Mouse (Mus musculus): ENCODE measurements around the gene Rapgef2. TPM values are rescaled to one million over a fixed set of nuclear protein-coding genes. Genes with fewer than 3 reads are reported as not detected.
A peak's percentile ranks its signal among the peaks of the same experiment; 100 is the strongest.

Rapgef2 gene
- polyA plus RNA-seq, 1 experiment from 2014 or later, result 4.4 TPM

GRCm38 (mm10) chr3:79224352-79224751 is 62.0 kb downstream of the Rapgef2 start:
- Histone ChIP-seq H3K4me3 (no peak overlapping the region), H3K27ac (no peak overlapping the region), H3K27me3 (ENCODE audit: poor library complexity, severe bottlenecking) (no peaks in the 10 kb centered on the region), H3K36me3 (replicated peaks) (no peaks in the 10 kb centered on the region), H3K9me3 (no peaks in the 10 kb centered on the region), H3K4me1 (peaks cover 33% of the 10 kb centered on the region)
- no peak for DNase-seq (ENCODE audit: extremely low spot score, low spot score)
- WGBS, result 84% methylated on average over 7 of the region's 7 CpGs

DNA sequence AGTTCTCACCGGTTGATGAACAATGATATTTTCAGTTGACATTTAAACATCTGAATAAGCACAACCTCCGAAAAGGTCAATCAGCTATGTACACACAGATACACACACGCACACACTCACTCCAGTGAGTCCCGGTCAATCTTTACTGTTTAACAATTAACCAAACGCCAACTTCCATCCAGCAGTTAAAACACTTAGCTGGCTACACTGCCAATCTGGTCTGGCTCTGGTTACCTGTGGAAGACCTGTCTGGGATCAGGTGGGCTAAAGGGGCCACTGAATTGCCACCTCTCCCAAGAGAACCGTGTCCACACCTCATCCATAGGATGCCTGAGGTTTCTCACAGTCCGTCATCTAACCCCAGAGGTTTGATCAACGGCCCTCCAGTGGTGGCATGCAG is 63.0 kb downstream of the Rapgef2 start:
- peaks cover 42% of the 10 kb centered on the region for H3K4me1 ChIP-seq
- H3K4me3 ChIP-seq, result no peak overlapping the region
- DNase-seq (ENCODE audit: extremely low spot score, low spot score), result no peak
- WGBS, result 68% methylated on average over 8 of the region's 8 CpGs
- no peaks in the 10 kb centered on the region for H3K36me3 ChIP-seq (replicated peaks)
- no peaks in the 10 kb centered on the region for H3K9me3 ChIP-seq
- no peak overlapping the region for H3K27ac ChIP-seq
- no peaks in the 10 kb centered on the region for H3K27me3 ChIP-seq (ENCODE audit: poor library complexity, severe bottlenecking)

DNA sequence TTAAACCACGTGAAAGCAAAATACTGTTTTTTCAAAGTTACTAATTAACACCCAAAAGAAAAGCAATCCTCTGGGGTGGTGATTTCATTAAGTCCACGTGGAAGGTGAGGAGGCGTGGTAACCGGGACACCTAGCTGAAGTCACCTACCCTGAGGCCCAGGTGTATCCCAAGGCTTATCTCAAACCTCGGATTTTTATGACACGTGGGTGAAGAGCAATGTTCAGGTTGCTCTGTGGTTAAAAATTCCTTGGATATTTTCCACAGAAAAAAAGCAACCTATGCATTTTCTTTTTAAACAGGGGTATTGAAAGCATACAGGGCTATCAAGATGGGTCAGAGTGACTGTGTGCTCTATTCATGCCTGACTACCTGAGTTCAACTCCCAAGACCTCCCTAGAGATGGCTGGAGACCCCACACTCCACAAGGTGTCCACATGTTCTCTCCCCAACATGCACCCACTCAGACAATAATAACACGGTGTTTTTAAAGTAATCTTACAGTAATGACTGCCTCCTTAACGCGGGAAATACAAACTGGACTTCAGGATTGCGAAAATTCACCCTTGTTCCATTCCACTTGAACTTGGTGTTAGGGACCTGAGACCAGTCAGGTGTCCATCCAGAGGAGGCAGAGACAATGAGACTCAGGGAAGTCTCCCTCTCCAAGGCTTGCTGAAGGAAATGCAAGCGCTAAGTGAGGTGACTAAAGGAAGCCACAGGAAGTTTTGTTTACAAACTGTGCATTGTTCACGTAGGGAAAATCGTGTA is 63.9 kb downstream of the Rapgef2 start:
- Histone ChIP-seq H3K36me3 (replicated peaks) (no peaks in the 10 kb centered on the region), H3K27me3 (ENCODE audit: poor library complexity, severe bottlenecking) (no peaks in the 10 kb centered on the region), H3K4me1 (peaks cover 50% of the 10 kb centered on the region), H3K4me3 (no peak overlapping the region), H3K9me3 (no peaks in the 10 kb centered on the region), H3K27ac (no peak overlapping the region)
- 54% methylated on average over 13 of the region's 13 CpGs for WGBS
- DNase-seq (ENCODE audit: extremely low spot score, low spot score), result no peak

GRCm38 (mm10) chr3:79221296-79222191 is 64.8 kb downstream of the Rapgef2 start:
- no peak overlapping the region for H3K4me3 ChIP-seq
- H3K27me3 ChIP-seq (ENCODE audit: poor library complexity, severe bottlenecking), result no peaks in the 10 kb centered on the region
- DNase-seq (ENCODE audit: extremely low spot score, low spot score), result peak; percentile 49
- H3K27ac ChIP-seq, result peak overlapping the region; percentile 11; the same call in 1 of the 2 replicates
- no peaks in the 10 kb centered on the region for H3K9me3 ChIP-seq
- H3K36me3 ChIP-seq (replicated peaks), result no peaks in the 10 kb centered on the region
- H3K4me1 ChIP-seq, result peaks cover 50% of the 10 kb centered on the region
- WGBS, result 42% methylated on average over 9 of the region's 9 CpGs

DNA sequence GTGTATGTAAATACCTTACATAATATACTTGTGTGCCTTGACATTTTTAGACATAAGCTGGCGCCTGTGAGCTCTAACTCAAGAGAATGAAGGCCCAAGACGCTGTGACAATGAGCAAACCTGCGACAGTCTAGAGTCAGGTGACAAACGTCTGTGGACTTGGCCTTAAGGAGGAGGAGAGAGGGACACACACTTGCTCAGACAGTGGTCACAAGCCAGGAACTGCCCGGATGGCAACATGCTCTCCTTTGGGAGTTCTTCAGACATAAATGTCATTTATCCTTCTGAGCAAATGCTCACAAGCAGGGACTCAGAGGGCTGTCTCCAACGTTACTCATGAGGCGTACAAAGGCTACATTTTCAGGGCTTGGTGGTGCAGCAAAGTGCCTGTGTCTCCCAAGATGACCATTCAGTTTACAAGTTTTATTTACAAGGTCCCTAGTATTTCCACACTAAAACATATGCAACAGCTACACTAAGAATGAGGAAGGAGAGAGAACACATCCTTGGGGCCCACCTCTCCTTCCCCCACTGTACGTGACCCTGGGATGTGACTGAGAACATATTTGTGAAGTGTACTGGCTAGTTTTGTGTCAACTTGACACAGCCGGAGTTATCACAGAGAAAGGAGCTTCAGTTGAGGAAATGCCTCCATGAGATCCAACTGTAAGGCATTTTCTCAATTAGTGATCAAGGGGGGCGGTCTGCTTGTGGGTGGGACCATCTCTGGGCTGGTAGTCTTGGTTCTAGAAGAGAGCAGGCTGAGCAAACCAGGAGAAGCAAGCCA is 67.0 kb downstream of the Rapgef2 start:
- H3K4me1 ChIP-seq, result peaks cover 50% of the 10 kb centered on the region
- H3K27me3 ChIP-seq (ENCODE audit: poor library complexity, severe bottlenecking), result no peaks in the 10 kb centered on the region
- DNase-seq (ENCODE audit: extremely low spot score, low spot score), result no peak
- H3K9me3 ChIP-seq, result no peaks in the 10 kb centered on the region
- H3K27ac ChIP-seq, result peak overlapping the region; percentile 63
- no peaks in the 10 kb centered on the region for H3K36me3 ChIP-seq (replicated peaks)
- H3K4me3 ChIP-seq, result no peak overlapping the region
- WGBS, result 41% methylated on average over 10 of the region's 10 CpGs

GRCm38 (mm10) chr3:79218566-79219051 is 67.7 kb downstream of the Rapgef2 start:
- DNase-seq (ENCODE audit: extremely low spot score, low spot score), result peak; percentile 18
- no peaks in the 10 kb centered on the region for H3K27me3 ChIP-seq (ENCODE audit: poor library complexity, severe bottlenecking)
- H3K4me3 ChIP-seq, result no peak overlapping the region
- no peaks in the 10 kb centered on the region for H3K36me3 ChIP-seq (replicated peaks)
- peaks cover 47% of the 10 kb centered on the region for H3K4me1 ChIP-seq
- WGBS, result 10% methylated on average over 4 of the region's 4 CpGs
- H3K9me3 ChIP-seq, result no peaks in the 10 kb centered on the region
- H3K27ac ChIP-seq, result peak overlapping the region; percentile 63

- 79% methylated on average over 5 of the region's 5 CpGs for WGBS
These were observed 76.1 kb downstream of the Rapgef2 start for GRCm38 (mm10) chr3:79210243-79210642.

DNA sequence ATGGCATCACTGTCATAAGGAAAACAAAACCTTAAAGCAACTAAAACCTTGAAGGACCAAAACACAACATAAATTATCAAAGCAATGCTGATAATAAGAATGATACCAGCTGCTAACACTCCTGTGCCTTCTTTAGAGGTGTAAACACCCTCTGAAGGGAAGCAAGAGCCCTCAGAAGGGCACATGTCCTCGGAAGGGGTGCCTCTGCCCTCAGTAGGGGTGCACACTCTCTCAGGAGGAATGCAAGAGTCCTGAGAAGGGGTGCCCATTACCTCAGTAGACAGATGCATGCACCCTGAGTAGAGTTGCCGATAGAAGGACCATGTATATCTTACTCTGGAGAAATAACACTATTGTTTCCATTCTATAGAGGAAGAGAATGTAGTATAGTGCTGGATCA is 79.1 kb downstream of the Rapgef2 start:
- Histone ChIP-seq H3K4me3 (no peak overlapping the region), H3K27me3 (ENCODE audit: poor library complexity, severe bottlenecking) (no peaks in the 10 kb centered on the region), H3K9me3 (no peaks in the 10 kb centered on the region), H3K36me3 (replicated peaks) (peaks cover 7% of the 10 kb centered on the region; the same call in 1 of the 2 replicates), H3K27ac (no peak overlapping the region), H3K4me1 (peaks cover 11% of the 10 kb centered on the region)
- 88% methylated on average over 2 of the region's 2 CpGs for WGBS
- DNase-seq (ENCODE audit: extremely low spot score, low spot score), result no peak

More at GRCm38 (mm10) chr3:79210243-79210642, 76.1 kb downstream of the Rapgef2 start:
- Histone ChIP-seq H3K4me1 (no peaks in the 10 kb centered on the region), H3K9me3 (no peaks in the 10 kb centered on the region), H3K27me3 (ENCODE audit: poor library complexity, severe bottlenecking) (no peaks in the 10 kb centered on the region), H3K36me3 (replicated peaks) (peaks cover 7% of the 10 kb centered on the region; the same call in 1 of the 2 replicates), H3K4me3 (no peak overlapping the region), H3K27ac (no peak overlapping the region)
- no peak for DNase-seq (ENCODE audit: extremely low spot score, low spot score)

DNA sequence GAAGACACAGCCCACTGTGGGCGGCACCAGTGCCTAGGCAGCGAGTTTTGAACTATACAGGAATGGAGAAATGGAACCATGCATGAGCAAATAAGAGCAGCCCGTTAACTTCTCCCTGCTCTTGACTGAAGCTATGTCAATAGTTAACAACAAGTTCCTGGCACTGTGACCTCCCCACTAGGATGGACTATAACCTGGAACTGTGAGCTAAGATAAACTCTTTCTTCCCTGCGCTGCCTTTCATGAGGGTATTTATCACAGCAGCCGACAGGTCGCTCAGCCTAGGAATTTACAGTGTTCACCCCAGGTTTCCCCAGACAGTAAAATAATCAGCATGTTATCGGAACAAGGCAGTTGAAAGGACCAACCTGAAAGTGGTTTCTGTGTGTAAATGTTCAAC is 79.8 kb downstream of the Rapgef2 start:
- Histone ChIP-seq H3K4me1 (peaks cover 11% of the 10 kb centered on the region), H3K9me3 (no peaks in the 10 kb centered on the region), H3K27ac (no peak overlapping the region), H3K36me3 (replicated peaks) (peaks cover 7% of the 10 kb centered on the region; the same call in 1 of the 2 replicates), H3K27me3 (ENCODE audit: poor library complexity, severe bottlenecking) (no peaks in the 10 kb centered on the region), H3K4me3 (no peak overlapping the region)
- WGBS, result 99% methylated on average over 7 of the region's 7 CpGs
- DNase-seq (ENCODE audit: extremely low spot score, low spot score), result no peak

DNA sequence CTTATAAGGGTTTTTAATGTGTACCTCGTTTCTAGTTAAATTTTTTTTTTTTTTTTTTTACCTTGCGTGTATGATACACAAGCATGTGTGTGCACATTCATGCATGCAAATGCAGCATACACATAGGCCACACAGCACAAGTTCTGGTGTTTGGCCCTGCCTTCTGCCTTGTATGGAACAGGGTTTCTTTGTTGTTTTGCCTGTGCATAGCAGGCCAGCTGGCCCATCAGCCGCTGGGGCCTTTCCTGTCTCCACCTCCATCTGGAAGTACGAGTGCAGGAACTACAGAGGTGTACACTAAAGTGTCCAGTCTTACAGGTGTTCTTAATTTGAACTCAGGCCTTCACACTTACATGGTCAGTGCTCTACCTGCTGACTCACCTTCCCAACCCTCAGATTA is 80.3 kb downstream of the Rapgef2 start:
- no peak overlapping the region for H3K4me3 ChIP-seq
- WGBS, result 79% methylated on average over 4 of the region's 4 CpGs
- peaks cover 7% of the 10 kb centered on the region; the same call in 1 of the 2 replicates for H3K36me3 ChIP-seq (replicated peaks)
- H3K27ac ChIP-seq, result no peak overlapping the region
- no peaks in the 10 kb centered on the region for H3K27me3 ChIP-seq (ENCODE audit: poor library complexity, severe bottlenecking)
- no peaks in the 10 kb centered on the region for H3K9me3 ChIP-seq
- H3K4me1 ChIP-seq, result peaks cover 11% of the 10 kb centered on the region
- no peak for DNase-seq (ENCODE audit: extremely low spot score, low spot score)

- DNase-seq (ENCODE audit: extremely low spot score, low spot score), result no peak
- H3K4me1 ChIP-seq, result peaks cover 12% of the 10 kb centered on the region
- H3K36me3 ChIP-seq (replicated peaks), result peaks cover 7% of the 10 kb centered on the region; the same call in 1 of the 2 replicates
- H3K9me3 ChIP-seq, result no peaks in the 10 kb centered on the region
- no peaks in the 10 kb centered on the region for H3K27me3 ChIP-seq (ENCODE audit: poor library complexity, severe bottlenecking)
- no peak overlapping the region for H3K27ac ChIP-seq
- 45% methylated on average over 3 of the region's 3 CpGs for WGBS
- no peak overlapping the region for H3K4me3 ChIP-seq
These were observed 81.2 kb downstream of the Rapgef2 start for GRCm38 (mm10) chr3:79205112-79205511.

DNA sequence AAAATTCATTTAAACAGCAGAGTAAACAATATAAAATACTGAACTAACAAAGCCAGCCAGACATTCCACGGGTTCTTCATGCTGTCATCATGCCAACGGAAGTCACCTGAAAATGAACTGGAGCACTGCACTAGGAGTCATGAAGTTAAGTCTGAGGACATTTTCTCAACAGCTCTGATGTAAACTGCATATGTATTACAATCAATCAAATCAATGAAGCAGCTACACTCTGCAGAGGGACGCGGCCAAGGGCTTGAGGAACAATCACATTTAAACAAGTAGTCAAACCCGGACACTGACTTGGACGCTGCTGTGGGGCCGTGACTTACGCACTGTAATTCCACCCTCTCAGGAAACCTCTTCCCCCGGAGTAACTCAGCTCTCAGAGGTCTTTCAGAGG is 82.1 kb downstream of the Rapgef2 start:
- Histone ChIP-seq H3K9me3 (no peaks in the 10 kb centered on the region), H3K4me3 (no peak overlapping the region), H3K36me3 (replicated peaks) (0 out of 2 replicates have a peak, but pooled peaks cover 5% of the 10 kb centered on the region), H3K27me3 (ENCODE audit: poor library complexity, severe bottlenecking) (no peaks in the 10 kb centered on the region), H3K27ac (no peak overlapping the region), H3K4me1 (peaks cover 19% of the 10 kb centered on the region)
- DNase-seq (ENCODE audit: extremely low spot score, low spot score), result no peak
- 90% methylated on average over 9 of the region's 9 CpGs for WGBS
